Mouse (Mus musculus): ENCODE measurements at regions not wholly inside any gene's neighbourhood (a gene's known extent, or its start where the extent isn't known, plus 50 kb on each side); places are given as distances from the start of the nearest gene placed in this dataset.

- intact Hi-C loops (cut with DNase I): no loop called here
- DNase-seq: no peak
These were observed 119.2 kb upstream of the Gm26657 start for GRCm38 (mm10) chr4:56620628-56621027.

DNA sequence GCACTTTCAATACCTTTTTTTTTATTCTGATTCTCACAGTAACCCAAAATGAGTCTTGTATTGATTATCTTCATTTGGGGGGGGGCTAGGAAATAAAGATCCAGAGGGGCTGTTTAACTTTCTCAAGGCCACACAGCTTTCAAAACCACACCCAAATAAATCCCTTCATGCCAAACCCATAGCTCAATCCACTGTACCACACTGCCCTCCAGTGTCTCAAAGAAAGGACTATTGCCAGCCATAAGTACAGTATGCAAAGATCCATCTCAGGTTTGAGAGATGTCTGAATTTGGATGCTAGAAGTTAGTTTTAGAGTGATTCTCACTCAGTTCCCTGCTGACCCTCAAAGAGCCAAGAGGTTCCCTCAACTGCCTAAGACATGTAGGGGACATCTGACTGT, 120.1 kb upstream of the Gm26657 start:
- no peak for DNase-seq
- intact Hi-C loops (cut with DNase I): no loop called here

DNA sequence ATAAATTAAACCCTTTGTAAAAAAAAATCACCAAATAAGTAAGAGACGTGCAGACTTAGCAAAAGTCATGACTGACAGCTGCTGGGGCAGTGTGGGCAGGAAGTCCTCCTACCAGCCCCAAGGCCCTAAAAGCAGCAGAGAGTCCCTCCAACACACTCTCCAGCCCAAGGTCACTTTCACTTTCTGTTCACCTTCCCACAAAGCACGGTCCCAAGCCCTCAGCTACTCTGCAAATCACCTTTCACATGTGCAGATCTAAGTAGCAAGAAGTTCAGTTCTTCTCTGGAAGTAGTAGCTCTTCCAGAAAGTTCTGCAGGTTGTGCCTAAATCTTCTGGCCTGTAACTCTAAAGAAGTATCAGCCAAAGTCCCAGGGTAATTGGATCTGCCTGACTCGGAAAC, 120.8 kb upstream of the Gm26657 start:
- intact Hi-C loops (cut with DNase I): no loop called here

DNA sequence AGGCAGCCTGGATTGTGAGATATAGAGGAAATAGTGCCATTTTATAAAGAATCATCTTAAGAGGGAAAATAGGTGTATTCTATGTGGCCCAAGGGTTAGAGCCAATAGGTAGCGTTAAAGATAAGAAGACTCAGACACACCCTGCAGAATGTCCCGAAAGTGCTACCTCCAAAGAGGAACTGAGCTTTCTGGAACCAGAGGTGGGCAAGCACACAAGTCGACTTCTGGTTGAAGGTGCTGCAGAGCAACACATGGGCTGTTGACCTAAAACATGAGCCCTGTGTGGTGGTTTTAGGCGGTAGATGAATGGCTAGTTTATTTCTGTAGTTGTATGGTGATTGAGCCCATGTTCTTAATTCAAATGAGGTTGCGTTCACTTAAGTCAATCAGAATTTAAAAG, 121.4 kb upstream of the Gm26657 start:
- DNase-seq: no peak
- intact Hi-C loops (cut with DNase I): no loop called here

More for the DNA sequence above, 120.8 kb upstream of the Gm26657 start:
- DNase-seq: no peak

DNA sequence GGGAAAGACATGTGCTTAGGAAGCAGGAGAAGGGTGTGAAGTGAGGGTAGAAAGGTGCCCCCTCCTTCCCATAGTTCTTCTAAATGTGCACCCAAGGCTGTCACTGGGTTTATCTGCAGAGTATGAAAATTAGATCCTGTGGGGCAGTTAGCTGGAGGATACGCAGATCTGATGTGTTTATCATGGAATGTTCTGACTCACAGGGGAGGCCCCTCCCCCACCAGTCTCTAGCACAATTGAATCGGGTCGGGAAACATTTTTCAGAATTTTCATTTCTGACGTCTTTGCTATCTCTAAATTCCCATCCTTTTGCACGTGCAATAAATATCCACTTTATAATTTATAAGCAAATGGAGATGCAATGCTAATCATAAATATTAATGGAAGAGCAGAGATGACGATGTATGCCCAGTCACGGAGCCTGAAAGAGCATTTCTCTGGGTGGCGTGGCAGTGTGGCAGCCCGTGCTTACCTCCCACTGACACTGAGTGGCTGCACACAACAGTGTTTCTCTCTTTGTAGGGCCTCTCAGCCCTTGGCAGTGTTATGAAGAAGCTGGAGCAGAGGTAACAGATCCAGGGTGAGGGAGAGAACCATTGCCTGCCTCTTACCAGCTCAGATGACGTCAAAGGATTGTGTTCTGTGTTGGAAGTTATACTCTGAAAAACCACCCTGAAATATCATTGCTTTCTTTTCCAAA, 122.1 kb upstream of the Gm26657 start:
- DNase-seq: no peak

GRCm38 (mm10) chr4:56612325-56612724, 127.5 kb upstream of the Gm26657 start:
- DNase-seq: peak; percentile 33 to 42
- intact Hi-C loops (cut with DNase I): no loop called here

More for the DNA sequence above, 122.1 kb upstream of the Gm26657 start:
- intact Hi-C loops (cut with DNase I): no loop called here

DNA sequence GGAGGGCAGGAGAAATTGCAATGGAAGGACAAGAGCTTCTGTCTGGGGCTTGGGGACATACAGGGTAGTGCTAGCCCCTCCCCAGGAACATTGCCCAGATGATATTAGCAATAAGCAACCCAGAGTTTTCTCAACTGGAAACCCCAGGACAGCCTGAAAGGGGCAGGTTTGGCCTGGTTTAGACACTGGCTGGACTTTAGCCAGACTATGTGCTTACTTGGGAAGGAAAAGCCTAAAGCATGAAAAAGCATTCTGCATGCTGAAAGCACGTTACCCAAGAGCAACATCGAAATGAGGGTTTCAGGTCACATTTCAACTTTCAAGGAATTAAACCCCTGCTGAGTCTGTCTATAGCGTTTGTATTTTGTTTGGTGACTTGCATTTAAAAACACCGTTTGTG, 128.1 kb upstream of the Gm26657 start:
- no peak for DNase-seq
- intact Hi-C loops (cut with DNase I): no loop called here

- no peak for DNase-seq
- intact Hi-C loops (cut with DNase I): no loop called here
These were observed 129.6 kb upstream of the Gm26657 start for GRCm38 (mm10) chr4:56610273-56610672.

- intact Hi-C loops (cut with DNase I): no loop called here
- no peak for DNase-seq
These were observed 131.2 kb upstream of the Gm26657 start for GRCm38 (mm10) chr4:56608701-56609100.

- no peak for DNase-seq
- intact Hi-C loops (cut with DNase I): no loop called here
These were observed 141.5 kb upstream of the Gm26657 start for GRCm38 (mm10) chr4:56598398-56598797.

GRCm38 (mm10) chr4:56597931-56598330, 141.9 kb upstream of the Gm26657 start:
- intact Hi-C loops (cut with DNase I): no loop called here
- DNase-seq: peak; percentile 25 to 33

- no peak for DNase-seq
- intact Hi-C loops (cut with DNase I): no loop called here
These were observed 157.5 kb upstream of the Gm26657 start for GRCm38 (mm10) chr4:56582405-56582804.

DNA sequence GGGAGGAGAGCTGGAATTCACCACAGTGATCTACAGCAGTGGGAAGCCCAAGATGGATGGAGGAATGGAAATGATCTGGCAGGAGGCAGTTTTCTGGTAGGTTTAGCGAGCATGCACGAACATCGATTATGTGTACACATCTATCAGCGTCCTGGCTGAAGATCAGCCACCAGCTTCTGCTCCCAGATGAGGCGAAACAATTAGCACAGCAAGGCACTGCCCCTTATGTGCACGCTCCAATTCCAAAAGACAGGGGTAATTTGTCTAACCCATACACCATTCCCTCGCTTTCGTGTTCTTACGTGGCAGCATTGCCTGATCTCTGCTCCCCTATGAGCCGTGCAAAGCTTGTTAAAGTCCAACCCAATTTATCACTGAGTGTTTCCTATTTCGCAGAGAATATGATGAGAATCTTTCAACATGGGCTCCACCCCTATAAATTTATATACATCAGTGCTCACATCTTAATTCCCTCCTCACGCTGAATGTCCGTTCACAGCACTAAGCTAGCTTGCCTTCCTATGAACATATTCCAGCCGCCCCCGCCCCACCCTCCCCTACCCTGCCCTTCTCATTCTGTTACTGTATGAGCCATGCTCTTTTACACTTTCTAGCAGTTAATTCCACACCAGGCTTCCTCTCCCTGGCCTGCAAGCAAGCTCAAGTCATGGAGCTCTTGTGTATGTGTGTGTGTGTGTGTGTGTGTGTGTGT, 162.9 kb upstream of the Gm26657 start:
- intact Hi-C loops (cut with DNase I): no loop called here
- DNase-seq: no peak

DNA sequence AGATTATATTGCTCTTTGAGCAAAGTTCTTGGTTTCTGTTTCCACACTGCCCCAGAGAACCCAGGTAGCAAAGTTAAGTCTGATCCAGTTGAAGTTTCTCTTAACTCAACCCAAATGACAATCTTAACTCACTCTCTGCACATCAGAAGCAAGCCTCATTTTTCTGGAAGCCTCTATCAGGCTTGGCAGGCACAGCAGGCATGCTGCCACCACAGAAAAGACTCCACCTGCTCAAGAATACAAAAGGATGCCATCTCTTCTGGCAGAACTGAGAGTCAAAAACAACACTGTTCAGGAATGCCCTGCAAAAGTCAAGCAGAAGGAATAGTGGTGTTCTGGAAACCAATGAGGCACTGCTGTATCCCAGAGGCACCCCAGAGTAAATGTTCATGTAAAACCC, 187.7 kb upstream of the Gm26657 start:
- intact Hi-C loops (cut with DNase I): no loop called here
- no peak for DNase-seq

- intact Hi-C loops (cut with DNase I): no loop called here
- peak; percentile 1 to 2 for DNase-seq
These were observed 206.4 kb upstream of the Gm26657 start for GRCm38 (mm10) chr4:56533344-56533985.

GRCm38 (mm10) chr4:56532921-56533320, 206.9 kb upstream of the Gm26657 start:
- intact Hi-C loops (cut with DNase I): no loop called here
- DNase-seq: peak in 1 of 2 experiments; percentile 2

DNA sequence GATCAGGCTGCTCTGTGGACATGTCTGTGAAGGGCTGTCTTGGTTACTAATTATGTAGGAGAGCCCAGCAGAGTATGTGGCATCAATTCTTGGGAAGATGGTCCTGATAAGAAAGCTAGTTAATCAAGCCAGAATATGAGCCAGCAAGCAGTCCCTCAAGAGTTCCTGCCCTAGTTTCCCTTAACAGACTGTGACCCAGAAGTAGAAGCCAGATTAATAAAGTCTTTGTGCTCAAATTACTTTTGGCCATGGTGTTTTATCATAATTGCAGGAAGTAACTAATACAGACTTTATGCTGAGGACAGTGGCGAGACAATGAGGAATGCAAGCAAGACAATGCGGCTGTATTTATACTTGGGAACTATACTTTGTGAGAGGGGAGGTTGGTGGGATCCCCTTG, 211.3 kb upstream of the Gm26657 start:
- no peak for DNase-seq
- intact Hi-C loops (cut with DNase I): no loop called here

DNA sequence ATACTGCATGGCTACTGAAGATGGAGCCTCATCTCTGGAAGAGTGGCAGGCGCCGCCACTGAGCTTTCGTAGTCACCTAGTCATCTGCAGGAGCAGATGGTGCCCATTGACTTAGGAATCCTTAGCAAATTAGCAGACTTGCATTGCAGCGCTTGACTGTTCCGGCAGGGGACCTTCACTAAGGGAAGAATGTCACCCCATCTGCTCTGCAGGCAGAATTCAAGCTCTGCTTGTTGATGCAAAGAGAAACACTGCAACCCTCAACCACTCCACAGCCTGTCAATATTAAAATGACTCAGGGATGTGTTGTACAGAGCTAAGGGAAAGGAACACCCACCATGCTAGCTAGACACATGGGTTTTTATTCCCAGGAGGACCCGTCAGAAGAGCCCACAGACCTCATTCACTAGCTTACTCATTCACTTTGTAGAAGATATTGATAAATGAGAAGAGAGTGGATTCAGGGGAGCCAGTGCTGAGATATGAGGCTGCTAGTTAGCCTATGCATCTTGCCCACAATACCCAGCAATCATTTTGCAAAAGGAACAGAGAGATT, 215.4 kb upstream of the Gm26657 start:
- intact Hi-C loops (cut with DNase I): no loop called here
- DNase-seq: no peak

- intact Hi-C loops (cut with DNase I): no loop called here
- no peak for DNase-seq
These were observed 232.1 kb upstream of the Gm26657 start for GRCm38 (mm10) chr4:56507770-56508169.

- intact Hi-C loops (cut with DNase I): no loop called here
- DNase-seq: no peak
These were observed 233.1 kb upstream of the Gm26657 start for GRCm38 (mm10) chr4:56506786-56507185.

DNA sequence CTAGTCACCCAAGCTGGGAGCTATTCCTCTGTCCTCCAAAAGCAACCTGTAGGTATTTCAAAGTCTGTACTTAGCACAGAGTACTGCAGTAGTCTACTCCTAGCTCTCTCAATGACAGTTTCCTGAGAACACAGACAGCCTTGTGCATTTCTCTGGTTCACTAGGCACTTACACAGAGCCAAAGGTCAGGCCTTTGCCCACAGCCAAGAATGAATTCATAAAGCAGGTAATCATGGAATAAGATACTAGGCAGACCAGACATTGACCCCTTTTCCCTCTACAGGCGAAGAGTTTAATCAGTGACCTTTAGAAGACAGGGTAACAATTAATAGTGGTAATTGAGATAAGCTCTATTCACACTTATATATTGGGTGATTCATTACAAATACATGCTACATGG, 233.8 kb upstream of the Gm26657 start:
- no peak for DNase-seq
- intact Hi-C loops (cut with DNase I): no loop called here
